ENCODE assay signal across 14 mouse cellular contexts in the genomic region with DNA sequence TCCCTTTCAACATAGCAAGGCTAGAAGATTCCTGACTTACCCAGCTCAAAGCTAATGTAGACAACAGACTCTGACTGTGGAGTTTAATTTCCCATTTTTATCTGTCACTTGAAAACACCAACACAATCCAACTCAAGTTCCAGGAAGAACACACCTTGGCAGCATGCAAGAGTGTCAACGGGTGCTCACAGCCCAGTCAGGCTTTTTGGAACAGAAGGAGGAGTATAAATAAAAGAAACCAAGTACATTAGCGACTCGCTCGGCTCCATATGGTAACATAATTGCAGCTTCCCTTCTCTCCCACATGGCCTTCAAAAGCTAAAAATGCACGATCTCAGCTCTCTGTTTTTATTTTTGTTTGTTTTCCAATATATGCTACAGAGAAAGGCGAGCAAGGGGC.
DNase-seq lines count a peak whose midpoint lies in the region; ATAC-seq and TF ChIP-seq lines count a peak whose summit lies in the region.
"Had no signal": no experiment of that assay in that cellular context is flagged by ENCODE, and none has a peak within 500 bp of the region (broad histone marks: within the 10 kb centered on the region; RNA-seq: fewer than 3 reads in every experiment).

No protein-coding gene starts in this region.

- no peak for TF ChIP-seq POLR2A in olfactory bulb, adult 2 months (IDR thresholded peaks at IDR 0.05; ENCODE audit: insufficient read depth, low read depth, low read length)

- peak; percentile 66 for DNase-seq in forebrain, embryonic 14.5 days (ENCODE audit: low spot score)
- peak; percentile 77 for DNase-seq in brain, adult 2 months (ENCODE audit: low read depth, low spot score)
- peak; percentile 14 to 55 for DNase-seq in cerebellum, postnatal 14 days
- DNase-seq in thymus, postnatal 10 days (ENCODE audit: low spot score in 2 of 2): no peak
- DNase-seq in thymus, postnatal 0 days (ENCODE audit: low spot score): no peak
- DNase-seq: adrenal gland, adult 2 months; embryo, embryonic 11 days; kidney, adult 8-10 months; kidney, postnatal 4 days; midbrain, embryonic 14.5 days had no signal

- H3K9ac ChIP-seq in forebrain, embryonic 14.5 days (ENCODE audit: low read length): no peak overlapping the region
- H3K9ac ChIP-seq in forebrain, embryonic 12.5 days: no peak overlapping the region
- H3K9ac ChIP-seq: lung, embryonic 15.5 days had no signal

- H3K27me3 ChIP-seq in forebrain, embryonic 14.5 days (replicated peaks; ENCODE audit: control insufficient read depth, insufficient read depth, low read length): no peaks in the 10 kb centered on the region
- no peaks in the 10 kb centered on the region for H3K27me3 ChIP-seq in forebrain, embryonic 12.5 days
- H3K27me3 ChIP-seq: lung, embryonic 15.5 days had no signal

- H3K4me1 ChIP-seq in forebrain, embryonic 14.5 days (ENCODE audit: control insufficient read depth, insufficient read depth, low read length): no peaks in the 10 kb centered on the region
- no peaks in the 10 kb centered on the region for H3K4me1 ChIP-seq in forebrain, embryonic 12.5 days
- 0 out of 2 replicates have a peak, but pooled peaks cover 2% of the 10 kb centered on the region for H3K4me1 ChIP-seq in olfactory bulb, adult 2 months (ENCODE audit: control insufficient read depth, insufficient read depth, low read length)
- H3K4me1 ChIP-seq: lung, embryonic 15.5 days had no signal

- no peaks in the 10 kb centered on the region for H3K36me3 ChIP-seq in forebrain, embryonic 14.5 days (ENCODE audit: control insufficient read depth, insufficient read depth, low read length)
- H3K36me3 ChIP-seq in forebrain, embryonic 12.5 days (replicated peaks): no peaks in the 10 kb centered on the region
- H3K36me3 ChIP-seq: lung, embryonic 15.5 days had no signal

- no peak overlapping the region for H3K4me2 ChIP-seq in forebrain, embryonic 14.5 days (ENCODE audit: low read length)
- H3K4me2 ChIP-seq in forebrain, embryonic 12.5 days: no peak overlapping the region
- H3K4me2 ChIP-seq: liver, embryonic 11.5 days; lung, embryonic 15.5 days had no signal

- no peak overlapping the region for H3K4me3 ChIP-seq in forebrain, embryonic 14.5 days (ENCODE audit: low read depth, low read length)
- no peak overlapping the region for H3K4me3 ChIP-seq in forebrain, embryonic 12.5 days (replicated peaks)
- H3K4me3 ChIP-seq in olfactory bulb, adult 2 months (ENCODE audit: insufficient read depth, low read depth, low read length): no peak overlapping the region
- H3K4me3 ChIP-seq: lung, embryonic 15.5 days had no signal

- WGBS in forebrain, embryonic 14.5 days: 66% methylated on average over 6 of the region's 6 CpGs
- WGBS in forebrain, embryonic 12.5 days: 88% methylated on average over 6 of the region's 6 CpGs
- WGBS in olfactory bulb, adult 2 months: 25% methylated on average over 6 of the region's 6 CpGs

- 0 out of 2 replicates have a peak overlapping the region, but pooled peaks have one; percentile 9 for H3K27ac ChIP-seq in forebrain, embryonic 14.5 days (ENCODE audit: low read depth, low read length)
- no peak overlapping the region for H3K27ac ChIP-seq in forebrain, embryonic 12.5 days
- H3K27ac ChIP-seq in olfactory bulb, adult 2 months (ENCODE audit: insufficient read depth, low read depth, low read length): peak overlapping the region; percentile 56
- H3K27ac ChIP-seq: lung, embryonic 15.5 days had no signal

- ATAC-seq in forebrain, embryonic 14.5 days: peak; percentile 70; the same call in 1 of the 2 replicates
- ATAC-seq in forebrain, embryonic 12.5 days (ENCODE audit: low FRiP score): no peak

- no peaks in the 10 kb centered on the region for H3K9me3 ChIP-seq in forebrain, embryonic 14.5 days (replicated peaks; ENCODE audit: control insufficient read depth, low read length)
- H3K9me3 ChIP-seq in forebrain, embryonic 12.5 days: no peaks in the 10 kb centered on the region
- H3K9me3 ChIP-seq: lung, embryonic 15.5 days had no signal

- no peak for TF ChIP-seq CTCF in olfactory bulb, adult 2 months (IDR thresholded peaks at IDR 0.05; ENCODE audit: insufficient read depth, low read depth, low read length)

Comparison
In these comparisons a context has a peak if more than half of its experiments do, and no peak if none do; other contexts are left out.
1. DNase-seq: peak in forebrain, embryonic 14.5 days (single experiment), brain, adult 2 months (single experiment) and cerebellum, postnatal 14 days (2 of 2); none in thymus, postnatal 10 days (0 of 2) and thymus, postnatal 0 days (single experiment).